Mouse (Mus musculus): ENCODE measurements around the gene Gins2.
A peak's percentile ranks its signal among the peaks of the same experiment; 100 is the strongest.

Gene Gins2

GRCm38 (mm10) chr8:120544155-120544554 lies 44.9 kb downstream of the Gins2 start:
- no peak for DNase-seq

- peak in 1 of 2 experiments; percentile 67 for DNase-seq
These were observed 45.6 kb downstream of the Gins2 start for GRCm38 (mm10) chr8:120543416-120544055.

- no peak for DNase-seq
These were observed 46.1 kb downstream of the Gins2 start for GRCm38 (mm10) chr8:120542995-120543394.

- peak; percentile 66 to 69 for DNase-seq
These were observed 49.1 kb downstream of the Gins2 start for GRCm38 (mm10) chr8:120539775-120540625.

- DNase-seq = no peak
These were observed 49.7 kb downstream of the Gins2 start for GRCm38 (mm10) chr8:120539381-120539774.

GRCm38 (mm10) chr8:120538397-120539240 lies 50.5 kb downstream of the Gins2 start:
- peak; percentile 69 to 75 for DNase-seq

GRCm38 (mm10) chr8:120537818-120538396 lies 51.2 kb downstream of the Gins2 start:
- peak; percentile 77 to 78 for DNase-seq

- peak; percentile 85 to 86 for DNase-seq
These were observed 51.8 kb downstream of the Gins2 start for GRCm38 (mm10) chr8:120537207-120537817.

GRCm38 (mm10) chr8:120536306-120537206 lies 52.5 kb downstream of the Gins2 start:
- DNase-seq = peak; percentile 69 to 72

GRCm38 (mm10) chr8:120535452-120536305 lies 53.4 kb downstream of the Gins2 start:
- peak; percentile 84 to 89 for DNase-seq

GRCm38 (mm10) chr8:120534504-120535368 lies 54.4 kb downstream of the Gins2 start:
- peak; percentile 92 to 93 for DNase-seq

GRCm38 (mm10) chr8:120534080-120534479 lies 55.0 kb downstream of the Gins2 start:
- DNase-seq = no peak

- no peak for DNase-seq
These were observed 55.7 kb downstream of the Gins2 start for GRCm38 (mm10) chr8:120533380-120533779.

- DNase-seq = no peak
These were observed 56.4 kb downstream of the Gins2 start for GRCm38 (mm10) chr8:120532517-120533215.

- DNase-seq = no peak
These were observed 57.2 kb downstream of the Gins2 start for GRCm38 (mm10) chr8:120531775-120532516.

GRCm38 (mm10) chr8:120530954-120531656 lies 58.0 kb downstream of the Gins2 start:
- DNase-seq = no peak

- DNase-seq = no peak
These were observed 59.9 kb downstream of the Gins2 start for GRCm38 (mm10) chr8:120529226-120529625.
